In the genomic region with DNA sequence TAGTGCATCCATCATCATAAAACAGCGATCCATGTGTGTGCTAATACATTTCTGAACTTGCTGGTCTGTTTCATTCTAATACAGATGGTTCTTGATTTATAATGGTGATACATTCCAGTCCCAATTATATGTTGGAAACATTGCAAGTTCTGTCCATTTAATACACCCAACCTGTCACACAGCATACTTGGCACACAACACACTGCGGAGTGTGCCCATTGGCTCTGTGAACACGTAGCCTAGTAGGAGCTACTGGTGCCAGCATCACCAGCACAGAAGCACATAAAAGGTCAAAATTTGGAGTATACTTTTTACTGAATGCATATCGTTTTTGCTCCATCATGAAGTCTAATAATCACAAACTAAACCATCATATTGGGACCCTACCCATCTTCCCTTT, we compare ENCODE assay signal across 39 mouse cellular contexts. TPM values are rescaled to one million over a fixed set of nuclear protein-coding genes. Genes with fewer than 3 reads are reported as not detected.
"Had no signal": no experiment of that assay in that cellular context is flagged by ENCODE, and none has a peak within 500 bp of the region (broad histone marks: within the 10 kb centered on the region; RNA-seq: fewer than 3 reads in every experiment).

No protein-coding gene starts in this region.

- H3K9me3 ChIP-seq: limb, embryonic 10.5 days; limb, embryonic 12.5 days; limb, embryonic 13.5 days; limb, embryonic 15.5 days; liver, embryonic 12.5 days; liver, embryonic 13.5 days; liver, embryonic 15.5 days; lung, embryonic 15.5 days; megakaryocyte, embryonic 14.5 days; midbrain, embryonic 10.5 days; midbrain, embryonic 12.5 days; midbrain, embryonic 13.5 days; midbrain, embryonic 15.5 days; neural tube, embryonic 12.5 days had no signal

- H3K4me1 ChIP-seq: limb, embryonic 10.5 days; limb, embryonic 12.5 days; limb, embryonic 13.5 days; limb, embryonic 15.5 days; liver, embryonic 12.5 days; liver, embryonic 13.5 days; liver, embryonic 15.5 days; lung, embryonic 15.5 days; megakaryocyte, embryonic 14.5 days; midbrain, embryonic 10.5 days; midbrain, embryonic 12.5 days; midbrain, embryonic 13.5 days; midbrain, embryonic 15.5 days; neural tube, embryonic 12.5 days had no signal

- H3K27me3 ChIP-seq: limb, embryonic 12.5 days; limb, embryonic 13.5 days; limb, embryonic 15.5 days; liver, embryonic 12.5 days; liver, embryonic 13.5 days; liver, embryonic 15.5 days; lung, embryonic 15.5 days; megakaryocyte, embryonic 14.5 days; midbrain, embryonic 12.5 days; midbrain, embryonic 13.5 days; midbrain, embryonic 15.5 days; neural tube, embryonic 12.5 days had no signal

- H3K36me3 ChIP-seq: limb, embryonic 10.5 days; limb, embryonic 12.5 days; limb, embryonic 13.5 days; limb, embryonic 15.5 days; liver, embryonic 12.5 days; liver, embryonic 13.5 days; liver, embryonic 15.5 days; lung, embryonic 15.5 days; midbrain, embryonic 10.5 days; midbrain, embryonic 12.5 days; midbrain, embryonic 13.5 days; midbrain, embryonic 15.5 days; neural tube, embryonic 12.5 days had no signal

- H3K27ac ChIP-seq: limb, embryonic 10.5 days; limb, embryonic 12.5 days; limb, embryonic 13.5 days; limb, embryonic 15.5 days; liver, embryonic 12.5 days; liver, embryonic 13.5 days; liver, embryonic 14.5 days; liver, embryonic 15.5 days; lung, embryonic 15.5 days; macrophage; midbrain, embryonic 10.5 days; midbrain, embryonic 12.5 days; midbrain, embryonic 13.5 days; midbrain, embryonic 15.5 days; neural tube, embryonic 12.5 days had no signal

- DNase-seq: left cerebral cortex, postnatal 4 days; liver; liver, embryonic 13.5 days; liver, postnatal 0 days; lung, adult 18-20 months; lung, adult 2 months; lung, embryonic 14.5 days; lung, postnatal 10 days; lung, postnatal 14 days; lung, postnatal 36 days; lung, postnatal 4 days; midbrain, embryonic 14.5 days had no signal

- H3K4me3 ChIP-seq: limb, embryonic 10.5 days; limb, embryonic 12.5 days; limb, embryonic 13.5 days; limb, embryonic 15.5 days; liver, embryonic 12.5 days; liver, embryonic 13.5 days; liver, embryonic 15.5 days; lung, embryonic 15.5 days; megakaryocyte, embryonic 14.5 days; midbrain, embryonic 10.5 days; midbrain, embryonic 12.5 days; midbrain, embryonic 13.5 days; midbrain, embryonic 15.5 days; myocyte; neural tube, embryonic 12.5 days had no signal

RNA-seq across cellular contexts. Expression of gene Vtcn1, which starts 51.8 kb away (rescaled TPM):
- total RNA-seq: left cerebral cortex, postnatal 10 days; left cerebral cortex, postnatal 4 days; megakaryocyte progenitor cell, adult 5-6 weeks; megakaryocyte, adult 5-6 weeks; megakaryocyte-erythroid progenitor cell, adult 5-6 weeks; midbrain, postnatal 0 days; monocyte, adult 5-6 weeks had no signal
- polyA plus RNA-seq: limb, embryonic 10.5 days; limb, embryonic 11.5 days; limb, embryonic 12.5 days; liver, embryonic 11.5 days; liver, embryonic 12.5 days; liver, embryonic 13.5 days; liver, embryonic 14.5 days; liver, embryonic 15.5 days; macrophage; midbrain, embryonic 10.5 days; midbrain, embryonic 11.5 days; midbrain, embryonic 13.5 days; midbrain, embryonic 14.5 days; midbrain, embryonic 15.5 days; midbrain, embryonic 16.5 days; midbrain, postnatal 0 days; neural tube, embryonic 11.5 days; neural tube, embryonic 12.5 days had no signal
